Mouse (Mus musculus) cerebellum, adult 9-10 months (tissue): Measurements from ENCODE around the gene Iba57.
"Not testable (repeated sequence)": the region's sequence is repeated elsewhere in the genome, so short reads cannot be mapped to it uniquely, and the experiment has no call there.

Experiments
- DNase-seq: peaks from one replicate; pipeline ENCODE4 v3.0.0; 2022

Iba57 gene

DNA sequence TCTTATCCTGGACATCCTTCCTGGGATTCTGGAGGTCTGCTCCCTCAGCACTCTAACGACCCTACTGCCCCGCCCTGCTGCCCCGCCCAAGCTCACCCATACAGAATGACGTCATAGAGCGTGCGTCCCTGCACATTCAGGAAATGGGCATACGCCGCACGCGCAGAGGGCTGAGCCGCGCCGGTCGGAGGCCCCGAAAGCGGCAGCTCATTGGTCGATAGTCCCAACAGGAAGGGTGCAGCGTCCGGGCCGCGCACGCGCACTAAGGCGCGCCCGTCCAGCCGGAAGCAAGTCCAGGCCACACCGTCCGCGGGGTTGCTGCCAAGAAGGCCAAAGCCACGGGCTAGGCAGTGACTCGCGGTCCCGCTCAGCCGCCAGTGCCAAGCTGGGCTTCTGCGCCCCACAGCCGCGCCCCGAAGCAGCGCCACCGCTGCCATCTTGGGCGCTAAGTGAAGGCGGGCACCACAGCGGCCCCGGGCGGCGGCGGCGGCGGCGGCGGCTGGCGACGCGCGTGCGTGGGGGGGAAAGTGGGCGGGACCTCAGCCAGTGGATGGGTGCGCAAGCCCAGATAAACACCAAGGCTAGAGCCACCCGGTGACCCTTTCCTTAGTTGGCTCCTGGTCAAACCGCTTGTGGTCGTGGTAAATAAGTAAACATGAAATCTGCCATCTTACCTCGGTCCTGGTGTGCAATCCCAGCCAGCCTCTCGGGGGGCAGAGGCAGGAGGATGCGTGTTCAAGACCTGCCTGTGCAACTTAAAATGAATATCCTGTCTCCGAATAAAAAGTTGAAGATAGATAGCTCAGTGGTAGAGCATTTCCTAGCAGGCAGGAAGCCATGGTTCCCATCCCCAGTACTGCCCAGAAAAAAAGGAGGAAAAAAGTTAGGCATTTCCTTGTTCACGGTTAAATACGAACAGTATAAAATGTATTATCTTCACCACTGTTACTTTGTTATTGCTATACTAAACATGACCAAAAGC lies at the start of gene Iba57:
Gene Iba57 (minus strand): TSS at position 485 of the 982 bp plus-strand sequence.
- DNase-seq = peak; percentile 99

DNA sequence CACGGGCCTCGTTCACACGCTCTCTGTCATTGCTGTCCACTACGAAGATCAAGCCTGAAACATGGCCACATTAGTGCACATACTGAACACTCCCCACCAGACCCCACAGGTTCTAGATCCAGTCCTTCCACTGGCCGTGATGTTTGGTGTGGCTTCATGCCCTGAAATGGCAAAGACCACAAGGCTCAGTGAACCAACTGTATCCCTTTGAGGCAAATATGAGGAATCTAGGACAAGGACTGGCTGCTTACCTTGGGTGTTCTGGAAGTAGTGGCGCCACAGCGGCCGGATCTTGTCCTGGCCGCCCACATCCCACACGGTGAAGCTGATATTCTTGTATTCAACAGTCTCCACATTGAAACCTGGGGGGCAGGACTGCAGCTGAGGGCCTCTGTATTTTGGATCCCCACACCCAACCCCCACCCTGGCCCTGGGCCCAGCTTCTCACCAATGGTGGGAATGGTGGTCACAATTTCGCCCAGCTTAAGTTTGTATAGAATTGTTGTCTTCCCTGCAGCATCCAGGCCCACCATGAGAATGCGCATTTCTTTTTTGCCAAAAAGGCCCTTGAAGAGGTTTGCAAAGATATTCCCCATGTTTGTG lies 49.5 kb upstream of the Iba57 start:
- DNase-seq = no peak

DNA sequence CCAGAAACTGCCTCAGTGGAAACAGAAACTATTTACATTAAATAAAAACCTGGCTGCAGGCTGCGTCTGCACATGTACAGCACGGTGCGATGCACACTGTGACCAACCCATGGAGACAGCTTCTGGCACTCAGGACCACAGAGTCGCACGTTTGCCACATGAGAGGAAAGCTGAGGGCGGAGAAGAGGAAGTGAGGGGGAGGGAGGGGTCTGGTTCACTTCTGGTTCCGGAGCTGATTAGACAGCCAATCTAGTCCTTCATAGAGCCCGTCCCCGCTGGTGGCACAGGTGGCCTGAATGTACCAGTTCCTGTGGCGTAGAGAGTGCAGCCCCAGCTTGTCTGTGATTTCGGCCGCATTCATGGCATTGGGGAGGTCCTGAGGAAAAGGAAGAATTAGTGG lies 48.8 kb upstream of the Iba57 start:
- not testable (repeated sequence) for DNase-seq

DNA sequence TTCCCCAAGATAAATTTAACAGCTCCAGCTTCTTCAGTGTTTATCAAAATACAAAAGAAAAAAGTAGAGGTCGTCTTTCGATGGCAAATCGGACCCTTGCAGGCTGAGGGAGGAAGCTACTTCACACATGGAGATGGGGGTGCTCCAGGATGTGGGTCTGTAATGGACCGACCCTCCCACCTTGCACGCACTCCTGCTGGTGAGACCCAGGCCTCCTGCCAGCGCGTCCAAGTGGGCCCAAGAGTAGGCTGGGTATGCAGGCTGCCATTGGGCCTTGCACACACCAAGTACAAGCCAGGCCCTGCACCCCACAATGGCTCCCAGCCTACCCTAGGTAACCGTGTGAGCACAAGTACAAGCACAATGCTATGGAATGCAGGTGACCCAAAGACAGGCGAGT lies 48.0 kb upstream of the Iba57 start:
- not testable (repeated sequence) for DNase-seq

DNA sequence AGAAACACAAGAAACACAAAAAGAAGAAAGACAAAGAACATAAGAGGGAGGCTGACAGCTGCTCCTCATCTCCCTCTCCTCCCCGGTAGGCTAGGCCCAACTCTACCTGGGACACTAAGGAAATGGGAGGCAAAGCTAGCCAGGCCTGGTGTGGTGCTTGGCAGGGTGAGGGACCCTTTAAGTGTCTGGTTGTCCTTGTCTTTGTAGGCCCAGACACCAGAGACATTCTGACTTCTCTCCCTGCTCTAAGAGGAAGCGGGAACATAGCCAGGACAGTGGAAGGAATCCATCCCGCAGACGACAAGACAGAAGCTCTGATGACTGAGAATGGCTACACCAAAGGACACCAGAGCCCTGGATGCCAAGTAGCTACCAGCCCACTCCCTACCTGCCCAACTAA lies 46.5 kb upstream of the Iba57 start:
- no peak for DNase-seq

DNA sequence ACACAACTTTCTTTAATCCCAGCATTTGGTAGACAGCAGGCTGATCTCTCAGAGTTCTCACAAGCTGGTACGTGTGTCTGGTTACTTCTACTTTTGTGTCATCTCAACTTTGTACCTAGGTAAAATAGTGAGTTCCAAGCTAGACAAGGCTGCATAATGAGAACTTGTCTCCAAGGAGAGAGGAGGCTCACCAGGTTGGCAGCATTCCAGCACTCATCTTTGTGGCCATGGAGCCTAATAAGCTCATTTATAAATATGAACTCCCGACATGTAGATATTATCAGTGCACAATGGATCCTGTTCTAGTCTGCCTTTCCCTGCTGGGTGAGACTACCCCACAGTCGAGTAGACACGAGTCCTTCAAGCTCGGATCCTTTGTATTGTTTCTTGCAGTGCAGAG lies 46.0 kb upstream of the Iba57 start:
- no peak for DNase-seq

DNA sequence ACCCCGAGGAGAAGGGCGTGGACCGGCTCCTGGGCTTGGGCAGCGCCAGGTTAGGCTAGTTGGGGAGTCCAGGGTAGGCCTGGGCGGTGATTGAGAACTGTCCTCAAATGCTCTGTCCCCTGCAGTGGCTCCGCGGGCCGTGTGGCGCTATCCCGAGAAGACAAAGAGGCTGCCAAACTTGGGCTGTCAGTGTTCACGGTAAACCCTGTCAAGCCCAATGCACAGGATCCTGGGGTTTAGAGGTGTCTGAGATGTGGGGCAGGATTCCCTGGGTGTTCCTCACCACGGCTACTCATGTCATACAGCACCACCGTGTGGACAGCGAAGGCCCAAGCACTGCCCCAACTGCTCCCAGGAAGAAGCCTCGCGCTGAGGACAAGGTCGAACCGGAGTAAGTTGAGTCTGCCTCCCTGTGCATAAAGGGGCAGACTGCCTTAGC lies 45.5 kb upstream of the Iba57 start:
- peak; percentile 74 for DNase-seq

DNA sequence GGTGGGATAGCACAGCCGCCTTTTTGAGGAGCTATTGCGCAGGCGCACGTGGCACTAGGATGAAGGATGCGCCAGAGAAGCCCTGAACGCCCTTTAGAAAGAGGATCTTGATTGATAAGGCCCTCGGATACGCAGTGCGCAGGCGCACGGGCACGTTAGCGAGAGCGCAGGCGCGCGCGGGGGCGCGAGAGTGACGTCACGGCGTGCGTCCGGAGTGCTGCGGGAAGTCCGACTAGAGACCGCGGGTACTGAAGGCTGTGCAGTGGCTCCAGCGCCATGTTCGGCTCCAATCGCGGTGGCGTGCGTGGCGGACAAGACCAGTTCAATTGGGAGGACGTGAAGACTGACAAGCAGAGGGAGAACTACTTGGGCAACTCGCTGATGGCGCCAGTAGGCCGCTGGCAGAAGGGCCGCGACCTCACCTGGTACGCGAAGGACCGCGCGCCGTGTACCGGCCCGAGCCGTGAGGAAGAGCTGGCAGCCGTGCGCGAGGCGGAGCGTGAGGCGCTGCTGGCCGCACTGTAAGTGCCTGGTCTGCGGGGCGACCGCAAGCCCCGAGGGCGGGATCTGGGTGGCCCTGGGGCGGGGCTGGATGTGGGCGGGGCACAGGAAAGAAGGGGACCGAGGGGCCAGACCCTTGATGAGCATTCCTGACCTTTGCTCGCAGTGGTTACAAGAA lies 44.8 kb upstream of the Iba57 start, which contains the start of gene 2310033P09Rik:
Gene 2310033P09Rik (plus strand): TSS at position 169 of the 679 bp plus-strand sequence.
- DNase-seq = peak; percentile 94

DNA sequence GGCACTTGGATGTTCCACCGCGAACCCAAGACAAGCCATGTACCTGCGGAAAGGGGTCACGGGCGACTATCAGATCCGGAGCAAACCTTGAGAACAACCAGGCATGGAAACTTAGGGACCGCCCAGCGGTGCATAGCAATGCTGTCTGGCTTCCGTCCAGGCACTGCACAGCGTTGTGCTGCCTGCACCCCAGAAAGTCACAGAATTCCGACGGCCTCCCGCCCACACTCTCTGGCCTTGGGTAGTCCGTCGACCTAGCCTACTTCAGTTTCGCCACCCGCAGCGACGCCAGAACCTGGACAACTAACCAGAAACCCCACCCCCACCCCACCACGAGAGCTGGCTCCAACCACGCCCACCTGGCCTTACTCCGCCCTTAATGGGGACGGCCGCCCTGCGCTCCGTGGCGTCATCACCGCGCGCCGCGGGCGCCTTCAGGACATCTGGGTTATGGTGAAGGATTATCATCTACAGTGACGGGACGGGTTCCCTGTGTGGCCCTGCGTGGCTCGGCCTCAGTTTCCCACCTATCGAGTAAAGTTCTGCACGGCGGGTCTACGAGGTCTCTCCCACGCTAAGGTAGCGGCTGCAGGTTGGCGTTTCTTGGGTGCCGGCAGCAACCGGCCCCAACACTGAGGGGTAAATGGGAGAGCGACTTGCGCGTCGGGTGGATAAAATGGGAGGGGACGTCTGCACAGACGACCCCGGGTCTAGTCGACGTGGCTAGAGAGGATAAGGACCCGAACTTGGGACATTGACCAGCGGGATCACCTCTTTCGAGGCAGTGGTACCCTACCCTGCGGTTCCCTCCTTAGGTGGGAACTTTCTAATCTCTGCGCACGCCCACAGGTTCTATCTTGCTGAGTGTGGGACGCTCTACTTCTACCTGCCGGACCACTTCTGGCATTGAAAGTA lies 38.8 kb upstream of the Iba57 start, which contains the start of gene Mrpl55:
Gene Mrpl55 (plus strand): TSS at position 406 of the 915 bp plus-strand sequence.
- peak; percentile 89 for DNase-seq

DNA sequence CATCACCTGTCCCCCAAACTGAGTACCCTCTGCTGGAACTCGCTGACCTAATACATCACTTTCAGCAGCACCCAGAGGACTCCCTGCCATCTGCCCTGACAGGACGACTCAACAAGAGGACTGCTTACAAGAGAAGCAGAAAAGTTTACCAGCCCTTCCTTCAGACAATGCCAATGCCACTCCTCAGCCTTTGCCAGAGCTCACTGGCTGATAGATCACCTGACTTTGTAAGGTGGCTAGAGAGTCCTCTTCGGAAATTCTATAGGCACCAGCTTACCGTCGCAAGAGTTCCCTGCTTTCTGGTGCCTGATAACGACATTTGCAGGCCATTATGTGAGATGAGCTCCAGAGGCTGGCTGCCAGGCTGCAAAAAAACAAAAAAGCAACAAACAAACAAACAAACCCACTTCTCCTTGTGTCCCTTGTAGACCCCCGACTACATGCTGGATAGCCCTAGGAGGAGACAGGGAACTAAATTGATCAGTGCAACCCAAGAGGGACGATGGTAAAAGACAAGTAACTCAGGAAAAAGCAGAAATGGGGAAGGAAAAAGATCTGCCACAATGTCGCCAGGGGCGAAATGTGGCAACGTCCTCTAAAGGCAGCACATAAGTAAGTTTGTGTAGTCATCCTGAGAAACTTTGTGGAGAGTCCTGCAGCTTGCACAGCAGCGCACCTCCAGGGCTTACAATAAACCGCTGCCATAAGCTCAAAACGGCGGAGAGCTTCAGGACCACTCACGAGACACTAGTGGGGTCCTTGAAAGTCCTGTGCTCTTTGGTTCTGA lies 37.9 kb upstream of the Iba57 start:
- DNase-seq = no peak

DNA sequence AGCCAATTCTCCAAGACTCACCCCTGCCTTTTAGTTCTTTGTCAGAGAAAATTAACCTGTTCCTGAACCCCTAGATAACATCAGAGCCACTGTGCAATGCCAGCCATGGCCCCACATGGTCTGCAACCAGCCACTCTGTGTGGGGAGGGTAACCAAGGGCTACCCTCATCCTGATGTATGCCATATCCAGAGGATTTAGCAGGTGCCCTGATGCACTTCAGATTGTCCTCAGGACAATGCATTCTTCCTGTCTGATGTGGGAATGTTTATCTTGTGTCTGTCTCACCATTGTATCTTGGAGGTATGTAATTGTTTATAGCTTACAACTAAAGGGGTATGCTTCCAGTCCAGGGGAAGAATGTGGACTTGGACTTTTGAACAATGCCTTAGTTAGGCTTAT lies 32.7 kb upstream of the Iba57 start:
- peak; percentile 3 for DNase-seq

DNA sequence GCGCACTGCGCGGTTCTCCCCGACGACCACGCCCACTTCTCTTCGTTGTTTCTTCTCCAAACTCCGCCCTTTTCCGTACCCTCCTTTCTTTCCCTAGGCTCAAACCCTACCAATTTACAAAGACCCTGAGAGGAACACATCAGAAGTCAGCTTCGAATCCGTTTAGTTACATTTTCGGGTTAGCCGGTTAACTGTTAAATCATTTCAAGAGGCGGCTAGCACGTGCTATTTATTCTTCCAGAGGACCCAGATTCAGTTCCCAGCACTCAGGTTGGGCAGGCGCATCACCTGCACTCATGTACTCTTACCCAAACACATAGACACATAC lies 28.5 kb upstream of the Iba57 start, which contains the start of gene Guk1:
Gene Guk1 (minus strand): TSS at position 154 of the 328 bp plus-strand sequence.
- DNase-seq = no peak

DNA sequence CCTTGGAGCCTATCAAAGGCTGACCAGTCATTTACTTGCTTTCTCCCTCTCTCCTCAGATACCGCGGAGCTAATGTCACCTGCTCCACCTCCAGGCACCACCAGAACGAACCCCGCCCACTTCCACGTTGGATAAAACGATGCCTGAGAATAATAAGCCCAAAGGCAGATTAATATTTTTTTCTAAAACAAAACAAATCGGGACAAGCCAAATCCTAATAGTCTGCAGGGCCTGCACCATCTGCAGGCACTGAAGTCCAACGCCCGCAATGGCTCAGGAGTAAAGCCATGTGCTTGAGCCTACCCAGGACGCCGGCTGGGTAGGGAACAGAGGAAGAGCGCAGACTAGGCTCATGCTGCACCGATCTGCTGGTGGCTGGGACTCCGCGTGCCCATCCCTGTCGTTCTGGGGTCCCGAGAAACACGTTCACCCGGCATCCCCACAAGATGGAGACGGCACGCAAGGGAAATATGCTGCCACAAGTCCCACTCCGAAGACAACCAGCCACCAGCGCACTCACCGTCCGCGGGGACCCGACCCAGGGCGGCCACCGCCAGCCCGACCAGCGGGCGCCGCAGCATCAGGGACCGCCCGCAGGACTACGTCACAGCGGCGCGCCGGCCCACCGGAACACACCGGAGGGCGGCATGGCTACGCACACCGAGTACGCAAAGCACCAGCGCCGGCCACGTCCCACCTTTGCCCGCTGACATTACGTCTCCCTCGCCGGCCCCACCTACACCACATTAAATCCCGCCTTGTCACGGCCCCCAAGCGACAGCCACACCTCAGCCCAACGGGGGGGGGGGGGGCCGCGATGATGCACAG lies 27.9 kb upstream of the Iba57 start:
- DNase-seq = peak; percentile 89

DNA sequence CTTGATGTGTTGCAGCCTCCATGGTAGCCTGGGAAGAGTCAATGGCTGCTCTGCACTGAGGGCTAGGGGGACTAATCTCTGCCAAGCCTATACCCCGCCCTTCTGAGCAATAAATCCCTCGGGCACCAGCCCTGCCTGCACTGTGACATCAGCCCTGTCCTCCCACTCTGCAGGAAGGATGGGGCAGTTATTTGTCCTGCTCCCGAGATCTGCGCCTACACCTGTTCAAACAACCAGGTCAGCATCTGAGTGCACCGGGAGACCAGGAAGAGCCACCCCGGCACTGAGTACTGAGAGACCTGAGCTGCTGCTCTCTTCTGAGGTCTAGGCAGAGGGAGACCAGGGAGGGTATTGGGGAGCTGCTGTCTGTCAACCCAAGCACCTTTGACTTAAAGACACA lies 24.2 kb upstream of the Iba57 start:
- no peak for DNase-seq

DNA sequence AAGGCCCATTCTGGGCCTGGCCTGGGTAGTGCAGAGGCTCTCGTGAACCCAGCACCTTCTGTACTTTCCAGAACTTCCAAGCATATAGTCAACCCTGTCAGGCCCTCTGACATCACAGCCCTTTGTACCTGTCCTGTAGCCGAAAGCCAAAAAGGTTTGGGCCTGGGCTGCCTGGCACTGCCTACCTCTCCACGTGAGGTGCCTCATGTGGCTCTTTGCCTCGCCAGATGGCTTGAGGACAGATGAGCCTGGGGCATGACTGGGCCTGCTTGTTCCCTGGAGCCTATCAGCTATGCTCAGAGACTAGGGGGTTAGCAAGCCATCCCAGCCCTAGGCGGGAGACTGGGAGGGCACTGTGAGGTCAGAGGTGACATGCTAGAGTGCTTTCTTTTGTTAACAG lies 22.0 kb upstream of the Iba57 start:
- DNase-seq = no peak

DNA sequence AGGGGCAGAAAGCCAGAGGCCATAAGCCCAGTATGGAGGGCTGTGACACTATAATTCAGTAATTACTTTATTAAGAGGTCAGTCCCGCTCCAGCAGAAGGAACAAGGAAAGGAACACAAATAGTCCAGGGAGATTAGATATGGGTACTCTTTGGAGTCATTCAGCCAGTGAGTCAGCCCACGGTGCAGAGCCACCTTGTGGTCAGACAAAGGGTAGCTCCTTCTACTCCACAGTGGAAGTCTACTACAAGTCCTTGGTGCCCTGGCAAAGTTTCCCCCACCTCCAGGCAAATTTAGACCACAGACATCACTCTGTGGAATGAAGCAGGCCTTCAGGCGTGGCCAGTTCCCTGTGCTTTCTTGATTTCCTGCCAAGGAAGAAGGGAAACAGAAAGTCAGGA lies 20.3 kb upstream of the Iba57 start:
- peak; percentile 57 for DNase-seq

DNA sequence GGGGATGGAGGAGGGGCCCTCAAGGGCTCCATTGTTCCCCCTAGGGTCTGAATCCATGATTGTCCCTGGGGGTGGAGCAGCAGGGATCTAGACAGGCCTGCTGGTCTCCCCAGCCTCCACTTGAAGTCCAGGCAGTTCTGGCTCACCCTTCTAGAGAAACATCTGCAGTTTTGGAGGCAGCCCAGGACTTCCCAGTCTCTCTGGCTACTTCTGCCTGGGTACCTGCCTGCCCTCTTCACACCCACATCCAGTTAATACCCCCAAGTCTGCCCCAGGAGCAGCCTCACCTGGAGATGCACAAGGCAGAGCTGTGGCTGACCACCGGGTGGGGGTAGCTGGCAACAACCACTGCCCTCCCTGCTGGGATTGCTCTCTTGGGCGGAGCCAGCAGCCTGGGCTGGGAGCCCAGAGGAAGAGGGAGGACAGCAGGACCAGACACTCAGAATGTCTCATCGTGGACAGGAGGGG lies 19.4 kb upstream of the Iba57 start, which contains the start of gene Gjc2:
Gene Gjc2 (minus strand): TSS at position 350 of the 468 bp plus-strand sequence.
- DNase-seq = no peak

DNA sequence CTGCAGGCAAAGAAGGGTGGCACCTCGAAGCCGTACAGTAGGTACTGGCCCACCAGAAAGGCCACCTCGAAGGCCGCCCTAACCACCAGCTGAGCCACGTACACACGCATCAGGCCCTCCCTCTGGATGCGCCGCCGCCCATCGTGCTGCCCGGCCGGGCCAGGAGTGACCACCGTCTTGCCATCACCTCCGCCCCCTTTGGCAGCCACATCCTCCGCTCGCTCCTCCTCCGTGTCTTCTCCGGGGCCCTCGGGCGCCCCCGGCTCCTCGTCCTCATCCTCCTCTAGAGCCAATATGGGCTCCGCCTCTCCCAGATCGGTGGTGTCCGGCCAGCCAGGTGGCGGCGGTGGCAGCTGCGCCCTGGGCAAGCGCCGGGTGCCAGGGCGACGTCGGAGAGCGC lies 13.4 kb upstream of the Iba57 start:
- no peak for DNase-seq

DNA sequence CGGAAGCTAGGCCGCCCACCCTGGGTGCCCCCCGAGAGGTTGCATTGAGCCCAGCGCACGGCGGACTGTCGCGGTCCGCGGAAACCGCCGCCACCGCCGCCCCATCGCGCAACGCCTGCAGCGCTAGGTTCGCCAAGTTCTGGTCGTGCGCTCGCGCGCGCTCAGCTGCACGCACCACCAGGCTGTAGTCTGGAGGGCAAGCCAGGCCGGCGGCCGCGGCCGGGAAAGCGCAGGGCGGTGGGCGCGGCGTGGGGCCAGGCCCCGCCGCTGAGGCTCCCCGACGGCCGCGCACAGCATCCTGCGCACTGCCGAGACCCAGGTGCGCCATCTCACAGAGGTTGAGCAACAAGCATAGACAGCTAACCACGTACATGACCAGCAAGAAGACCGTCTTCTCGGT lies 12.9 kb upstream of the Iba57 start:
- DNase-seq = no peak

DNA sequence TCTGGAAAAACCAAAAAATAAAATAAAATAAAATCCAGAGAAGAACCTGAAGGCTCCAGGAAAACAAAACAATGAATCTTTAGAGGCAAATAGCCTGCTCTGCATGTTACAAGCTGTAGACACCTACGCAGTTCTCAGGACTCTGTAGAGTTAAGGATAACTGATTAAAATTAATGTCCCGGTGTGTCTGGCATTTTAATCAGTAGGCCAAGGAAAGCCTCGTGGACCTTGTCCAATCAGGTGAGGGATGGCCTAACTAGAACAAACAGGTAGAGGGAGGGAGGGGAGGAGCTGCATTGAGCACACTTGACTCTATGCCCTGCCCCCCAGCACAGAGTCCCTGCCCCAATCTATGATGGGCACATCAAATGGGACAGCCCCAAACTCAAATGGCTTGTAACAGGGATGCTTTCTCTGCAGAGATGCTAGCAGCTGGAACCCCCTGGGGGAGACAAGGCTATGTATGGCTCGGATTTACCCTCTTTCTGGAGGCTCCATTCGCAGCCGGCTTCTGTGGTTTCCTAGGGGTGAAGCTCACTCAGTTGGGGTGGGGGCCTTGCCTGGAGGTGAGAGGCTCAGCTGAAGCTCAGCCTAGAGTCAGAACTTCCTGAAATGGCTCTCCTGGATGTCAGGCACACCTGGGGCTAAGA lies 10.8 kb upstream of the Iba57 start:
- no peak for DNase-seq
